Mouse (Mus musculus) adrenal gland, adult 8-10 months (tissue): Measurements from ENCODE around the gene Etl4. TPM values are rescaled to one million over a fixed set of nuclear protein-coding genes. Genes with fewer than 3 reads are reported as not detected.

Experiments used
- DNase-seq: peaks from one replicate; pipeline ENCODE4 v3.0.0; 2022
- total RNA-seq, 4 experiments: library from RNA; stranded (reverse); gene quantifications; 2 replicates each; pipeline ENCODE4 v1.2.4; 2022

Gene Etl4
- total RNA-seq, 4 experiments from 2014 or later, result 26.0 to 37.9 (median 31.1) TPM

DNA sequence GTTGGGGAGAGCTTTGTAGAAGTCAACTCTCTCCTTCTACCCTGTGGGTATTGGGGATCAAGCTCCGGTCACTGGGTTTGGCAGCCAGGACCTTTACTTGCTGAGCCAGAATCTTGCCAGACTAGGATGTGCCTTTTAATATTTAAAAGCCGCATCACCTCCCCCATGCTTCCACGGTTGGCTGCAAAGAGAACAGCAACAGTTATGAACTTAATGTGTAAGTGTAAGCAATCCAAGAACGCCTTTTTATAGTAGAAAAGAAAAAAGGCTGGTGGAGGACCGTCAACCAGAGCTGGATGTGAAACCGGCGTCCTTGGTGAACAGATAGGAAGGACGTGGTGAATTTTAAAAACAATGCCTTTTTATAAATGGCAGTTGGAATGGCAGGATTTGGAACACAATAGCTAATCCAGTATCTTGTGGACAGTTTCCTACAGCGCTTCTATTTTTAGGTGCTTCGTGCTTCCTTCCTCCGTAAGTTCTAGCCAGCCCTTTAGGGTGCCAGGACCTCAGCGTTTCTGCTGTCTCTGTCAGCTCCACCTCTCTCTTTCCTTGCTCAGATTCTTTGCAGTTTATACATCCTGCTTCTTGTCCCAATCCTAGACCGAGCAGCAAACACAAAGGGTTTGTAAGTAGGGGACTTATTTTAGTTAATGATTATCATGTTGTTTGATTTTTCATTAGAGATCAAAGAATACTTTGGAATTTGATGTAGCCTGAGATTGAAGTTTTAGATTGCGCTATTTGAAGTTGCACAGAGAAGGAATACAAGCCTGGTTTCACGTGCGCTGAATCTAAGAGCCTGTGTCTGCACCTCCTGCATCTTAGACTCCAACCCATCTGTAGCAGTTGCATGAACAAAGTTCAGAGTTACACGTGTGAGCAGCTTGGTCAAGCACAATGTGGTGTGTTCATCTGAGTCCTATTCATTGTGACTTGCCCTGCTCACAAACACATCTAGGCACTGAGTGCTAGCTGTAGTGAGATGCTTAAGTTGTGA, 535.9 kb downstream of the Etl4 start:
- DNase-seq, result no peak

DNA sequence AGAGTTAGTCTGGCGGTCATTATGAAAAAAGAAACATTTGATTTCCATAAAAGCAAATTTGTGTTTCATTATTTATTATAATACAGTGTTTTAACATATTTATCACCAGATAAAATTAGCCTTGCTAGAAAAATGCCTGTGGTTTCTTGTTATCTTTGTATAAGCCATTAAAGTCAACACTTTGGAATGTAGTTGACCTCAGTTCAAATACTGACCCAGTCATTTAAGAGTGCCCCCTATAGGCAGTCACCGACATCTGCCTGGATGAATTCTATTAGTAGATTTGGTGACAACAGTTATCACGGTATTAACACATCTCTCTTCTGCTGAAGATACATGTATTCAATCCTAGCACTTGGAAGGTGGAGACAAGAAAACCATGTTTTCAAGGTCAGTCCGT, 536.6 kb downstream of the Etl4 start:
- no peak for DNase-seq

DNA sequence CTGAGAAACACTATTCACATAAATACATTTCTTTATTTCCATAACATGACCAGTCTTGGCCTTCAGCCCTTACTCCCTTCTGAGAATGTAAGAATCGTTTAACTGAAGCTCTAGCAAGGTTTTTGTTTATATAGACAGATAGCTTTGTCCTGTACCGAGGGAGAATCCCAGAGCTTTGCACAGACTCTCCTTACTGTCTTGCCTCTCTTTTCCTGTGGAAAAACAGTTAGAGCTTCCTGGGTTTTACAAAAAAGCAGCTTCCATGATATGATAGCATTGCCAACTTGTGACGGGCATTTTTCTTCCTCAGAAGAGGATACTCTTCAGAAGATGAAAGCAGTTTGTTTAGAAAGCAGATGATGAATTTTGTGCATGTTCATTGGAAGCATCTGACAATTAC, 541.4 kb downstream of the Etl4 start:
- DNase-seq, result no peak

DNA sequence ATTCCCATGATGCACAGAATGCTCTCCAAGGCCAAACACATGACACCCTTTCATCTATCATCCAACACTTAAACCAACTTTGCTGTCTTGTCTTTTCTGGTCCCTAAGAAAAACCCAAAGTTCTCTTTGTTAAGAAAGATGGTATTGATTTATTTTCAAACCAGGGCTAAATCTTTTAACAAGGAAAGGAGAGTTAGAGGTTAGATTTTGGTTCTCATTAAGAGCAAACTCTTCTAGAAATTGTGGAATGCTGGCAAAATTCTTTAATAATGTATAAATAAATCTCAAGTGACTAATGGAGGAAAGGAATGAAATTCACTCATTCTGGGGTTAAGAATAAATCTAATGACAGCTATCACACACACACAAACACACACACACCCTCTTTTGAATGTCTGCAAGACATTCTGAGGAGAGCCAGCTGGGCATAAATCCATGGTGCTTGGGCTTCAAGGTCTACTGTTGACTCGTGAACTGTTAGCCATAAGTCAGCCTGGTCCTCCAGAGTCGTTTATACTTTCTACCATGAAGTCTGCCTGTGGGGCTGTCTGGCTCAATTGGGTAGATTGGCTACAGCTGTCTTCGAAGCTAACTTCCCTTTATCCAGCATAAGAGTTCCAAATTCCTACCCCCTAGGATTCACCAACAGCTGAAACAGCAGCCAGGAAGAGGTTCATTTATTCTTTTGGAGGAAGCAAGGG, 544.1 kb downstream of the Etl4 start:
- DNase-seq, result no peak

DNA sequence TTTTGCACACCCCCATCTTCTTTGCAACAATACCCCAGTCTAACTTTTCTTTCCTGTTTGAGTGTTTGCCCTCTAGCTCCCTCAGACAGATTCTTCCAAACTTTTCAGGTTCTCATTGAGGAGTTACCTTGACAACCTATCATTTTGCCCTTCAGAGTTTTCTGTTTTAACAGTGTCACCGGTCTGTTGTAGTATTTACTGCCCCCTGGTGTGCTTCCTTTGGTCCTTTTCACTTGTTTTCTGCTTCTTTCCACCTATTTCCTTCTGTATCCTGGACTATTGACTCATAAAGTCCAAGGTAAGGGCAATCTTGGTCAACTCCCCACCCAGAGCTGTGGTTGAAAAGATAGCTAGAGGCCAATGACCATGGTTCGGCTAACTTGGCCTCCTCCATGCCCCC, 569.6 kb downstream of the Etl4 start:
- DNase-seq, result no peak

DNA sequence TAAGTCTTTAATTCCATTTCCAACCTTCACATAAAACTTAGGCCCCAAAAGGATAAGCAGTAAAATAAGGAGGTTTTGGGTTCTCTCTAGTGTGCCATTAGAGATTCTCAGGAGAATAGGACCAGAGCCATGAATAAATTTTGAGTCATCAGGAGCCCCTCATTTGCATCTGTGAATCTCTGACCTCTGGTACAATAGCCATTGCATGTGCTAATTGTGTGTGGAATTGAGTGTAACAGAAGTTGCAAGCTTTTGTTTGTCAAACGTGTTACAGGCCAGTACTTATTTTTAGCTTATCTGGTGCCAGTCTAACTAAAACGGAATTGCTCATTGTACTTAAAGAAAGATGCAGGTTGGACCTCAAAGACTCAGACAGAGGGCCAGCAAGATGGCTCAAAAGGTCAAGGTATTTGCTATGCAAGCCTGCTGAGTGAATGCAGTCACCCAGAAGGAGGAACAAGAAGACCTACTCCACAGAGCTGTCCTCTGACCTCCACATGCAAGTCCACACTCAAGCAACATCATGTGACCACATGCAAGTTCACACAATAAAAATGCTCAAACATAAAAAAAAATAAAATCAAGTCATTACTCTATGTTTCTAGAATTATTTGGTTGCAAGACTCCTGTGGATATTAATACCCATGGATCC, 576.7 kb downstream of the Etl4 start:
- no peak for DNase-seq

DNA sequence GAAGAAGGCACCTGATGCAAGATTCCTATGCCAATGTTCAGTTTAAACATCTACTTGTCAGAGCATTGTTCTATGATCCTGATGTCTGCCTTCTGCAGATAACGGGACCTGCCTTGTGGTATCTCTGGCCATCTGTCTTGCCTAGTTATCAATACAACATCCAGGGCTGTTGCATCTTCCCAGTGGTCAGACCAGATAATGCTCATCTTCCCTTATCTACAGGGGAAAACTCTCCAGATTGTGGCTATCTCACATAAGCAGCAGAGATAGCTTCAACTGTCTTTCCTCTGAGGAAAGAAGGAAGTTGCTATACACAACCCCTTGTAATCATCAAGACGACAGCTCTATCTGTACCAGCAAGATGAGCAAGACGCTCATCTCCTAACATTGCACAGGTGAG, 579.5 kb downstream of the Etl4 start:
- no peak for DNase-seq

DNA sequence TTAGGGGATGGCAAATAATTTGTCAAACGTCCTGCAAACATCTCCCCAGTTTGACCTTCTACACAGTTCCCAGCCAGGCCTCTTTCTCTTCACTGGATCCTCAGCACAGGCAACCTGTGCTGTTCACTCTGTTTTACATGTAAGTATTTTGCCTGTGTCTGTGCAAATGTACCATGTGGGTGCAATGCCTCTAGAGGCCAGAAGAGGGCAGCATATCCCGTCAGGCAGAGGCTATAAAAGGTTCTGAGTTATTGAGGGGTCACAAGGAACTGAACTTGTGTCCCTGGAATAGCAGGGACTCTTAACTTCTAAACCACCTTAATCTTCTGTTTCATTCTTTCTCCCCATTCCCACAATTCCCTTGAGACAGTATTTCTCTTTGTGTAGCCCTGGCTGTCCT, 582.5 kb downstream of the Etl4 start:
- DNase-seq, result no peak

DNA sequence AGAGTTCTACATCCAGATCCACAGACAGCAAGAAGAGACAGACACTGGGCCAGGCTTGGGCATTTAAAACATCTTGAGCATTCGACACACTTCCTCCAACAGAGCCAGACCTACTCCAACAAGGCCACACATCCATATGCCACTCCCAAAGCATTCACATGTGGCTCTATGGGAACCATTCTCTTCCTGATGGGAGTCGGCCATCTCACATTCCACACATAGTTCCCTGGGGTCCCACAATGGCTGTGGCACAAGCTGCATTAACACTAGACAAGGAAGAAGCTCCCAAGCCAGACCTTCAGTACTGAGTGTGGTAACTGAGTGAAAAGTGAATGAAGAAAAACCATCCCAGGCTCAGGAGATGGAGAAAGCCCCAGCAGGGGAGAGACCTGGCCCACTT, 584.2 kb downstream of the Etl4 start:
- no peak for DNase-seq

DNA sequence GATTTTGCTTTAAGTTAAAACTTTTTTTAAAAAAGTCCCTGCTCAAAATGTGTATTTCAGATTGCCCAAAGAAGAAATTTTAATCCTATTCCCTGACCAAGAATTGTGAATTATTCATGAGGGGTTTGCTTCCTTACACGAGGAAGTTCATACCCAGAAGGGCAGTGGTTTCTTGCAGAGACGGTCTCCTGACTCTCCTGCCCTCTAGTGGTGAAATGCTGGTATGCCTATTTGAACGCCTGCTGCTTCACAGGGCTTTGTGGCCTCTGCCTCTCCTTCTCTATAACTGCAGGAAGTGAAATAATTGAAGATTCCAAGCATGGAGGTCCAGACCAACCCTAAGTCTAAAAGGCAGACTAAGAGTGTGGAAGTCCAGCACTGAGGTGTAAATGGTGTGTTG, 585.1 kb downstream of the Etl4 start:
- DNase-seq, result peak; percentile 20

DNA sequence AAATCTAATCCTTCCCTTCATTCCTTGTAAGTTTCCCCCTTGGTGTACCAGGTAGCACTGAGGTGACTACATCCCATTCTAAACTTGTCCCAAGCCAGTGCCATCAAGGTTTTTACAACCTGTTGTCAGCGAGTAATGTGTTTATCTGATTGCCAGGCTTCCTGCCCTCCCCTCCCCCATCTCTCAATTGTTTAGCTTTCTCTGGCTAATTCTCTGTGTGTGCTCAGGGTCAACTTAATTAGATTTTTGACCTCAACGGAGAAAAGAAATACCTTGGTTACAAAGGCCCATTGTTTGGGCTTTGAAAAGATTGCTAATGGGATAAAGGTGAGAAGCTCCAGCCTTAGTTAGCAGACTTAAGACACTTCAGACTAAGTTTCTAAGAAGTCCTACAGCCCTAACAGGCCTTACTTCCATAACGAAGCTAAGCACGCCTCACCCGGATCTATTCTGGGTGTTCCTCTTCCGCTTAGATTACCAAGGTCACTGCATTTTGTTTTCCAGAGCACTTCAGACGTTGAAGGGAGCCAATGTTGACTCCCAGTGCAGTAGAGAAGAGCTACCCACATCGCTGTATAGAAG, 586.7 kb downstream of the Etl4 start:
- no peak for DNase-seq

DNA sequence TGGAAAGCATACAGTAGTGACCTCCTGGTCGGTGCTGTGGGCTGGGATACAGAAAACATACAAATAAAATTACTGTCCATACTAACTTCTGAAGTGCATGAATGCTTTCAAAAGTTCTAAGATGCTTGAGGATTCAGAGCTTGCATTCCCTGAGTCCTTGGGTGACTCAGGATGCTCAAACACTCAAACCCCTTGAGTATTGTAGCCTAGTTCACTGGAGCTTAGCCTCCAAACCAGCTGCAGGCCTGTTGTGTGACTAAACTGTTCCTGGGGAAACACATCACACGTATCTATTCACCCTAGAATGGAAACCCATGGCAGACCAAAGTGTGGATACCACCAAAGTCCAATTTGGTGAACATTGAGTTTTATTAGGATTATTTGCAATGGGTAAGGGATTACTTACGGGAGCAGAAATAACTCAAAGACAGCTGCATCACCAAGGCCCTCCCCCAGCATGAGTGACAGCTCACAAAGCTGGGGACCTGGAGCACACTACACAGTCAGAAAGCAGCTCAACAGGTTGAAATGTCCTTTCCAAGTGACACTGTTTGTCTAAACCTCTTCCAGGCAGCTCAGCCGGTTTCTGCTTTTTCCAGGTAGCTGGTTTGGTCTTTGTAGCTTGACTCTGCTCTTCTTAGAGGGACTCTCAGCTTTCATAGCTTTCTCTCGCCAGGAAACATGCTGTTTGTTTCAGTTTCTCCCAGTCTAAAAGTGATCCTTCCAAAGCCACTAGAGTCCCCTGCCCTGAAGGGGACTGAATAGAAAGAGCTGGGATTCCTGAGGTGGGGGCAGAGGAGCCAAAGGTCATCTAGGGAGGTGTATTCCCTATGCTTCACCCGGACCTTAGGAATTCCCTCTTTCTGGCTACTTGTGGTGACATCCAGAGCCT, 598.5 kb downstream of the Etl4 start:
- no peak for DNase-seq

DNA sequence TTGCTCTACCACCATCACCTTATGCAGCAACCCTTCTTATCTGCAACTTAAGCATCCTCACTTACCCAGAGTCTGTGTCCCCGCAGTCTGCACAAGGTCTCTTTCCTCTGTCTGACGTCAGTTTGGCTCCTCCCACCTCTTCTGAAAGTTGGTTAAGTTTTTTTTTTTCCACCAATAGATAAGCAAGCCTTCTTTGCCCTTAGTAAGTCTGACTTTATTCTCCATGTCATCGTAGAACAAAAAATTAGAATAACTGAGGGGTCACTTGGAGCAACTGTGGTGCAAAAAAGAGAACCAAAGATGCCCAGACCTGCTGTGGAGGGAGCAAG, 599.1 kb downstream of the Etl4 start:
- no peak for DNase-seq

DNA sequence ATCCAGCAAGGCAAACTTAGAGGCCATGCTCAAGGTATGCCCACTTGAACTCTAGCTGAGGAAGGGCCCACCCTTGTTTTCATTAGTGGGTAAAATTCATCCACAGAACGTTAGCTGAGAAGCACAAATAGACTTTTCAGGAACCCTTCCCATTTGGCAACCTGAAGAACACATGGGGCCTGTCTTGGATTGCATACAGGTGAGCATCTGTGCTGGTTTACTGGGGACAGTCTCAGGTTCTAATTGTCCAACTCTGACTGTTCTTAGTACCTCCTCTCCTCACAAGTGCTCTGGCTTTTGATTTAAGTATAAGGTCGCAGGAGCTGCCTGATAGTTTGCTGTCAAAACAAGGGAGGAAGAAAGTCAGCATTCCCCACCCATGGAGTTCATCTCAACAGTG, 600.5 kb downstream of the Etl4 start:
- DNase-seq, result no peak

DNA sequence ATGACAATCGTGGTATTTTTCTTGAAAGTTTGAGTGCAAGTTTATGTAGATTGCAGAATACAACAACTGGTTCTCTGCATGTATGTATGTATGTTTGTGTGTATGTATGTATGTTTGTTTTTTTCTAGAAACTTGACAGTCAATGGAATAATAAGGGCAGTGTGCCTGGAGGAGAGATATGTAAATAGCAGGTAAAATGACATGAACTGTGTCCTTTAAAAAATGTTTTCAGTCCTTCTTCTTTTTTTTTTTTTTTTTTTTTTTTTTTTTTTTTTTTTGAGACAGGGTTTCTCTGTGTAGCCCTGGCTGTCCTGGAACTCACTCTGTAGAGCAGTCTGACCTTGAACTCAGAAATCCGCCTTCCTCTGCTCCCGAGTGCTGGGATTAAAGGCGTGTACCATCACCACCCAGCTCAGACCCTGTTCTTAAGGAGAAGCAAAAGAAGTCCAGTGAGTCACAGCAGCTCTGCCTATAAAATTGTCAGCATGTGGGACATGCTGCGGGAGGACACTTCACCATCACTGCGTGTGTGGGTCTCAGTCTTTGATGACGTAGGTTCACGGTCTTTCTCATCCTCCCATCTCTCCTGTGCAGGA, 606.8 kb downstream of the Etl4 start:
- DNase-seq, result no peak

DNA sequence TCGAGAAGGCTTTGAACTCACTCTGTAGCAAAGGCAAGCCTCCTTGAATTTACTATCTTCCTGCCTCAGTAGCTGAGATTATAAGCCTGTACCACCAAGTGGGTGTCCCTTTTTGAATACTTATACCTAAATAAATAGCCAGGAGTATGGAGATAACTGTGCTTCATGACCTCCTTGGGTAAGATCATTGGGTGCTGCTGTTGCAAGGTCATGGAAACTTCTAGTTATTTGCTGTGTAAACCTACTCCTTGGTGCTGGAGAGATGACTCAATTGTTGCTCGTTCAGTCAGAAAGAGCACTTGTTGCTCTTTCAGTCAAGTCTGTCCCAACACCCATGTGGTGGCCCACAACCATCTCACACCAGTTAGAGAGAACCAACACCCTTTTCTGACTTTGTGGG, 608.3 kb downstream of the Etl4 start:
- DNase-seq, result no peak

DNA sequence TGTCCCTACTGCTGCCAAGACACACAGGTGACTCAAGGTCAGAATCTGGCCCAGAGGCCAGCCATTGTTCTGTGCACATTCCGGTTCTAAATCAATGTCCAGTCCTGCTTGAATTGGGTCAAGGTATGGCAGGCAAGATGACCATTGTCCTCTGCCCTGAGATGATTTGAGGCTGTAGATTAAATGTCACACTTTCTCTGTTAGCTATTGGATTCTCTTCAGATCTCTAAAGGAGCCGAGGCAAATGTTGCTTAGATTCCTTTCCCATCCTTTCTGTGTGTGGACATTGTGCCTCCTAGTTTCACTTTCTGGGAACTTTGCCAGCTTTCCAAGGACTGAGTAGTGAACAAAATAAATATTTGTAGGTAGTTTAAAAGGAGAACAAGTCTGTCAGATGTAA, 608.9 kb downstream of the Etl4 start:
- no peak for DNase-seq

DNA sequence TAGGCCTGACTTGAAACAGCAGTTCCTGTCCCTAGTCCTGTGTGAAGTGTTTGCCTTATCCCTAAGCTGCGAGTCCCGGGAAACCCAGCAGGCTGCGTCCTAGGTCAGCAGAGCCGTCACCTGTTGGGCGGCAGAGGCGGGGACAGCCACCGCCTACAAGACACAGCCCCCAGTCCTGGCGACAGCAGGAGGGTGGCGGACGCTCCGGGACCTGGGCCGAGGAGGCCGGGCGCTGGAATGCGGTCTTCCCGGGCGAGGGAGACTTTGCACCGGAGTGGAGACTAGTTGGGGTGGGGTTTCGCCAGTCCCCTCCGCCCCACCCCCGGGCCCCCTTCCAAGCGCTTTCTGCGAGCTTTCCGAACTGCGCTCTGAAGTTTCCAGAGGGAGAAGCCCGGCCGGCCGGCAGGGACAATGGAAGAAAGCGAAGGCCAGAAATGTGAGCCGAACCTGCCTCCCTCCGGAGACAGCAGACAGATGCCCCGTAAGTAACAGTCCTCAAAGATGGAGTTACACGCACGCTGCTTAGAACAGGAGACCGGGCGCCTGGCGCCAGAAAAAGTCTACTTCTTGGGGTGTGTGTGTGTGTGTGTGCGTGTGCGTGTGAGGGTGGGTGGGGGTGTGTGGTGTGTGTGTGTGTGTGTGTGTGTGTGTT, 610.0 kb downstream of the Etl4 start:
- peak; percentile 26 for DNase-seq

DNA sequence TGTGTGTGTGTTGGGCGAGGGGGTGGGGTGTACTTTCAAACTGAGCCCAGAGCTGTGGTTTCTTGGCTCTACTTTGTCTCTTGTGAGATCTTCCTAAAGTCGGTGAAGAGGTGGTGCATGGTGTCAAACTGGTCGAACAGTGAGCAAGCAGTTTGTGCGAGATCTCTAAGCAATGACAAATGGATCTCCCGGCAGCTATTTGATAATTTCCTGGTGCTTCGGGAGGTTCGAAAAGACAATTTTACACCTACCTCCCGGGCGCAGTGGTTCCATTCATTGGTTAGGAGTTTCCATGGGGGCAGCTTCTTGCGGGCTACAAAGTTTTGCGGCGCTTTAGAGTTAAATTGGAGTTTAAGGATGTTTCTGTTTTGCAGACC, 610.5 kb downstream of the Etl4 start:
- no peak for DNase-seq

DNA sequence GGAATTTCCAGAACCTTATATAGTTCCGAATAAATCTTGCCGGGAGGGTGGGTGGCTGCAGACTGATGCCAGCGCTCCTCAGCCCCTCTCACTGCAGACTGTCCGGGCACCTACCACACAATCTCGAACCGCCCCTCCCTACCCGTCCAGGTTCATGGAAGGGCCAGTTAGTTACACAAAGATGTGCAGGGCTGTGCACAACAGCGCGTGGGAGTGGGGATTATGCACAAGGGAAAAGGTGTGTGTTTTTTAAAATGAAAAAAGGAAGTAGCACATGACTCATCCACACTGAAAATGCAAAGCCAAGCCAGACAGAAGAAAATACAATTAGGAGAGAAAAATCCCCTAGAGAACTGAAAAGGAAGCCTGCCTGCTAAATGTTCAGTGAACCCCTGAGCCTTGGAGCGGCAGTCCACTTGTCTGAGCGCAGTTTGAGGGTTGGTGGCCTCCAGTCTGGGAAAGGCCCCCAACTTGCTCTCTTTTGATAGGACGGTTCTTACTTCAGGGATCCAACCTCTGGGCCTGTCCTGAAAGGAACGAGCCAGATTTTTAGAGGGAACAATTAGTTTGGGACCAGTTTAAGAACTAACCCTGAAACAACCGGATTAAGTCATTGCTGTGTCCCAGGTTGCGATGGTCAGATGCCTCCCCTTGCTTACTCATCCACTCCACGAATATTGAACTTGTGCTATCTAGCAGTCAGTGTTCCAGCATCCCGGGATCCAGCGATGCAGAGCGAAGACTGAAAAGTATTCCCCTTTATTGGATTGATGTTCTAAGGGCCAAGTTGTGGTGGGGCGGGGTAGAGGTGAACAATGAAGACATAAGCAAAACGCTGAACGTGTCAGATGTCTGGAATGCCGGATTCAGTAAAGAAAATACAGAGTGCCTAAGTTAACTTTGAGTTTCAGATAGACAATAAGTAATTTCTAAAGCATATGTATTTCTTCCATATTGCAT, 611.3 kb downstream of the Etl4 start:
- no peak for DNase-seq
